Mouse (Mus musculus) spleen, postnatal 10 days (tissue): ENCODE measurements around the gene P2rx4.

Experiments used
- DNase-seq, 2 experiments: peaks; one replicate each; pipeline ENCODE4 v3.0.0; 2021 to 2022; ENCODE audit warnings: low spot score in 2 of 2

Gene P2rx4

GRCm38 (mm10) chr5:122703574-122703973, 3.8 kb upstream of the P2rx4 start:
- no peak for DNase-seq

- DNase-seq, result no peak
Measured at GRCm38 (mm10) chr5:122704571-122704970, 2.8 kb upstream of the P2rx4 start.

GRCm38 (mm10) chr5:122705174-122705573, 2.2 kb upstream of the P2rx4 start:
- no peak for DNase-seq

- no peak for DNase-seq
Measured at GRCm38 (mm10) chr5:122706917-122707275, 448 bp upstream of the P2rx4 start.

GRCm38 (mm10) chr5:122708819-122709218, 1.5 kb downstream of the P2rx4 start:
- DNase-seq, result no peak

- DNase-seq, result no peak
Measured at GRCm38 (mm10) chr5:122715723-122716122, 8.4 kb downstream of the P2rx4 start.

GRCm38 (mm10) chr5:122716793-122717192, 9.4 kb downstream of the P2rx4 start:
- no peak for DNase-seq

GRCm38 (mm10) chr5:122718400-122718799, 11.1 kb downstream of the P2rx4 start:
- DNase-seq, result no peak

GRCm38 (mm10) chr5:122719168-122719567, 11.8 kb downstream of the P2rx4 start:
- no peak for DNase-seq

GRCm38 (mm10) chr5:122725453-122725852, 18.1 kb downstream of the P2rx4 start:
- no peak for DNase-seq

GRCm38 (mm10) chr5:122726068-122726467, 18.7 kb downstream of the P2rx4 start:
- peak; percentile 45 to 70 for DNase-seq

GRCm38 (mm10) chr5:122726595-122726994, 19.3 kb downstream of the P2rx4 start:
- DNase-seq, result no peak

- no peak for DNase-seq
Measured at GRCm38 (mm10) chr5:122727096-122727495, 19.8 kb downstream of the P2rx4 start.

- DNase-seq, result no peak
Measured at GRCm38 (mm10) chr5:122730776-122731175, 23.4 kb downstream of the P2rx4 start.

GRCm38 (mm10) chr5:122731321-122731720, 24.0 kb downstream of the P2rx4 start:
- peak; percentile 75 to 86 for DNase-seq

- peak in 1 of 2 experiments; percentile 50 for DNase-seq
Measured at GRCm38 (mm10) chr5:122731991-122732673, 24.8 kb downstream of the P2rx4 start.

GRCm38 (mm10) chr5:122733881-122734280, 26.5 kb downstream of the P2rx4 start:
- DNase-seq, result no peak

- DNase-seq, result no peak
Measured at GRCm38 (mm10) chr5:122735853-122736252, 28.5 kb downstream of the P2rx4 start.

GRCm38 (mm10) chr5:122736761-122737160, 29.4 kb downstream of the P2rx4 start:
- DNase-seq, result no peak

- DNase-seq, result no peak
Measured at GRCm38 (mm10) chr5:122743880-122744422, 36.6 kb downstream of the P2rx4 start.

GRCm38 (mm10) chr5:122747950-122748349, 40.6 kb downstream of the P2rx4 start:
- no peak for DNase-seq

- no peak for DNase-seq
Measured at GRCm38 (mm10) chr5:122754477-122754876, 47.1 kb downstream of the P2rx4 start.

GRCm38 (mm10) chr5:122755620-122756019, 48.3 kb downstream of the P2rx4 start:
- no peak for DNase-seq

- DNase-seq, result no peak
Measured at GRCm38 (mm10) chr5:122756144-122756543, 48.8 kb downstream of the P2rx4 start.
